Mouse (Mus musculus) heart, adult 8-10 months (tissue): Measurements from ENCODE around the gene Lat. TPM values are rescaled to one million over a fixed set of nuclear protein-coding genes. Genes with fewer than 3 reads are reported as not detected.
"Not testable (repeated sequence)": the region's sequence is repeated elsewhere in the genome, so short reads cannot be mapped to it uniquely, and the experiment has no call there.

ENCODE experiments used
- DNase-seq: peaks from one replicate; pipeline ENCODE4 v3.0.0; 2022; ENCODE audit warnings: low spot score
- total RNA-seq, 4 experiments: library from RNA; stranded (reverse); gene quantifications; 2 replicates each; pipeline ENCODE4 v1.2.4; 2022

Lat gene
- total RNA-seq, result under 1 TPM in 3 of 4 experiments, not detected in 1; 0.25 to 0.38 (median 0.35) TPM

- no peak for DNase-seq
Measured at GRCm38 (mm10) chr7:126369393-126369792, at the start of gene Lat. Lat (minus strand) TSS chr7:126369570.

GRCm38 (mm10) chr7:126418496-126418895 is 49.1 kb upstream of the Lat start:
- no peak for DNase-seq

- no peak for DNase-seq
Measured at GRCm38 (mm10) chr7:126417606-126418005, 48.2 kb upstream of the Lat start.

GRCm38 (mm10) chr7:126417045-126417444 is 47.7 kb upstream of the Lat start:
- no peak for DNase-seq

GRCm38 (mm10) chr7:126416615-126417014 is 47.2 kb upstream of the Lat start:
- no peak for DNase-seq

- DNase-seq, result no peak
Measured at GRCm38 (mm10) chr7:126414725-126415124, 45.4 kb upstream of the Lat start, which contains the start of gene Cd19. Cd19 (minus strand) TSS chr7:126414889.

- no peak for DNase-seq
Measured at GRCm38 (mm10) chr7:126411061-126411460, 41.7 kb upstream of the Lat start.

GRCm38 (mm10) chr7:126408686-126409085 is 39.3 kb upstream of the Lat start:
- no peak for DNase-seq

GRCm38 (mm10) chr7:126402518-126402917 is 33.1 kb upstream of the Lat start:
- DNase-seq, result not testable (repeated sequence)

- peak; percentile 65 for DNase-seq
Measured at GRCm38 (mm10) chr7:126399548-126399947, 30.2 kb upstream of the Lat start.

GRCm38 (mm10) chr7:126397822-126398221 is 28.5 kb upstream of the Lat start:
- no peak for DNase-seq

GRCm38 (mm10) chr7:126397221-126397620 is 27.9 kb upstream of the Lat start:
- DNase-seq, result no peak

- DNase-seq, result peak; percentile 99
Measured at GRCm38 (mm10) chr7:126396298-126397119, 27.1 kb upstream of the Lat start, which contains the start of gene Nfatc2ip. Nfatc2ip (minus strand) TSS chr7:126396737.

GRCm38 (mm10) chr7:126392086-126392884 is 22.9 kb upstream of the Lat start:
- DNase-seq, result not testable (repeated sequence)

GRCm38 (mm10) chr7:126388185-126388584 is 18.8 kb upstream of the Lat start:
- DNase-seq, result no peak

- DNase-seq, result no peak
Measured at GRCm38 (mm10) chr7:126383565-126383964, 14.2 kb upstream of the Lat start.

GRCm38 (mm10) chr7:126377278-126378158 is 8.1 kb upstream of the Lat start, which contains the start of gene Spns1:
Spns1 (minus strand) TSS chr7:126377450.
- peak; percentile 96 for DNase-seq

- DNase-seq, result no peak
Measured at GRCm38 (mm10) chr7:126376903-126377277, 7.5 kb upstream of the Lat start.

GRCm38 (mm10) chr7:126375012-126375411 is 5.6 kb upstream of the Lat start:
- DNase-seq, result no peak

- no peak for DNase-seq
Measured at GRCm38 (mm10) chr7:126374526-126374925, 5.2 kb upstream of the Lat start.

- DNase-seq, result no peak
Measured at GRCm38 (mm10) chr7:126373007-126373406, 3.6 kb upstream of the Lat start.
